Mouse (Mus musculus) forebrain, embryonic 11.5 days (tissue): ENCODE results near the gene Klf16. TPM values are rescaled to one million over a fixed set of nuclear protein-coding genes. Genes with fewer than 3 reads are reported as not detected.

ENCODE experiments used
- ATAC-seq: fragments of 200-750 bp; cut with Nextera tagmentation; replicated peaks from 2 replicates; pipeline ENCODE4 v1.8.0; 2017; ENCODE audit warnings: moderate TSS enrichment; ENCODE audit not compliant: low FRiP score
- DNase-seq: peaks from one replicate; pipeline ENCODE4 v3.0.0-alpha.2; 2017; ENCODE audit warnings: low spot score
- H3K27ac ChIP-seq: fragments of 300-500 bp; sonication (generic); 2 replicates; pipeline ENCODE4 v1.5.1; 2014; ENCODE audit warnings: low read depth, low read length
- H3K27me3 ChIP-seq: fragments of 300-500 bp; sonication (generic); 2 replicates; pipeline ENCODE4 v1.6.1; 2014; ENCODE audit warnings: mild to moderate bottlenecking, low read length, mixed read lengths; ENCODE audit not compliant: control insufficient read depth, insufficient read depth
- H3K36me3 ChIP-seq: fragments of 300-500 bp; sonication (generic); 2 replicates; pipeline ENCODE4 v1.6.1; 2014; ENCODE audit warnings: mild to moderate bottlenecking, low read length, moderate library complexity, mixed read lengths; ENCODE audit not compliant: control insufficient read depth, insufficient read depth
- H3K4me1 ChIP-seq: fragments of 300-500 bp; sonication (generic); replicated peaks from 2 replicates; pipeline ENCODE4 v1.6.1; 2014; ENCODE audit warnings: low read length, mixed read lengths; ENCODE audit not compliant: control insufficient read depth, insufficient read depth
- H3K4me2 ChIP-seq: fragments of 300-500 bp; sonication (generic); 2 replicates; pipeline ENCODE4 v1.6.1; 2014; ENCODE audit warnings: low read depth, mild to moderate bottlenecking, low read length, moderate library complexity, mixed read lengths; ENCODE audit not compliant: severe bottlenecking
- H3K4me3 ChIP-seq: fragments of 300-500 bp; sonication (generic); 2 replicates; pipeline ENCODE4 v1.5.1; 2014; ENCODE audit warnings: low read depth, low read length
- H3K9ac ChIP-seq: fragments of 300-500 bp; sonication (generic); 2 replicates; pipeline ENCODE4 v1.6.1; 2014; ENCODE audit warnings: low read length
- H3K9me3 ChIP-seq: fragments of 300-500 bp; sonication (generic); 2 replicates; pipeline ENCODE4 v1.6.1; 2016; ENCODE audit warnings: low read length, mixed read lengths; ENCODE audit not compliant: control insufficient read depth
- WGBS: fragments of 180-500 bp; shearing (Covaris S2); extraction: QIAGEN DNeasy Blood & Tissue Kit; methylation state at CpG from one replicate; pipeline ENCODE4 v1.1.7; 2014; 5-methylcytosine and 5-hydroxymethylcytosine counted together
- polyA plus RNA-seq: library from polyadenylated mRNA; unstranded; fragments of >200 nt; fragmentation: Nextera tagmentation; extraction: Ambion mirVana; gene quantifications from 2 replicates; pipeline ENCODE4 v1.2.1, GENCODE M21; 2014

The Klf16 gene
- polyA plus RNA-seq, 1 experiment from 2014 or later: 5.9 TPM

GRCm38 (mm10) chr10:80620365-80620764 lies 43.2 kb upstream of the Klf16 start:
- H3K4me2 ChIP-seq: no peak overlapping the region
- no peaks in the 10 kb centered on the region for H3K27me3 ChIP-seq
- peaks cover 17% of the 10 kb centered on the region; the same call in 1 of the 2 replicates for H3K4me1 ChIP-seq
- 87% methylated on average over 9 of the region's 9 CpGs for WGBS
- H3K27ac ChIP-seq: no peak overlapping the region
- no peaks in the 10 kb centered on the region for H3K36me3 ChIP-seq
- H3K9ac ChIP-seq: no peak overlapping the region
- ATAC-seq (no peak), DNase-seq (no peak)
- H3K4me3 ChIP-seq: no peak overlapping the region
- H3K9me3 ChIP-seq: no peaks in the 10 kb centered on the region

- H3K9me3 ChIP-seq: no peaks in the 10 kb centered on the region
- 27% methylated on average over 8 of the region's 8 CpGs for WGBS
- H3K4me3 ChIP-seq: no peak overlapping the region
- no peak overlapping the region for H3K27ac ChIP-seq
- ATAC-seq: no peak
- DNase-seq: no peak
- no peak overlapping the region for H3K4me2 ChIP-seq
- H3K9ac ChIP-seq: no peak overlapping the region
- no peaks in the 10 kb centered on the region for H3K27me3 ChIP-seq
- H3K4me1 ChIP-seq: peaks cover 17% of the 10 kb centered on the region; the same call in 1 of the 2 replicates
- no peaks in the 10 kb centered on the region; the same call in 1 of the 2 replicates for H3K36me3 ChIP-seq
These were observed 42.5 kb upstream of the Klf16 start for GRCm38 (mm10) chr10:80619465-80620244.

GRCm38 (mm10) chr10:80618181-80618580 lies 41.1 kb upstream of the Klf16 start:
- H3K4me2 ChIP-seq: no peak overlapping the region
- H3K27me3 ChIP-seq: no peaks in the 10 kb centered on the region
- no peaks in the 10 kb centered on the region; the same call in 1 of the 2 replicates for H3K36me3 ChIP-seq
- H3K4me1 ChIP-seq: peaks cover 4% of the 10 kb centered on the region; the same call in 1 of the 2 replicates
- ATAC-seq (no peak), DNase-seq (no peak)
- no peak overlapping the region for H3K4me3 ChIP-seq
- H3K9me3 ChIP-seq: no peaks in the 10 kb centered on the region
- H3K27ac ChIP-seq: no peak overlapping the region
- no peak overlapping the region for H3K9ac ChIP-seq
- WGBS: 84% methylated on average over 9 of the region's 9 CpGs

GRCm38 (mm10) chr10:80614351-80614750 lies 37.2 kb upstream of the Klf16 start:
- DNase-seq (no peak), ATAC-seq (no peak)
- H3K36me3 ChIP-seq: no peaks in the 10 kb centered on the region; the same call in 1 of the 2 replicates
- H3K27me3 ChIP-seq: no peaks in the 10 kb centered on the region
- no peaks in the 10 kb centered on the region for H3K4me1 ChIP-seq
- no peak overlapping the region for H3K4me2 ChIP-seq
- WGBS: 83% methylated on average over 6 of the region's 6 CpGs
- no peaks in the 10 kb centered on the region for H3K9me3 ChIP-seq
- no peak overlapping the region for H3K27ac ChIP-seq
- no peak overlapping the region for H3K4me3 ChIP-seq
- no peak overlapping the region for H3K9ac ChIP-seq

- ATAC-seq: no peak
- WGBS: 93% methylated on average over 3 of the region's 3 CpGs
- Histone ChIP-seq H3K9me3 (no peaks in the 10 kb centered on the region), H3K4me1 (no peaks in the 10 kb centered on the region), H3K27me3 (no peaks in the 10 kb centered on the region), H3K36me3 (no peaks in the 10 kb centered on the region; the same call in 1 of the 2 replicates), H3K27ac (no peak overlapping the region), H3K9ac (no peak overlapping the region), H3K4me3 (no peak overlapping the region), H3K4me2 (no peak overlapping the region)
- DNase-seq: no peak
These were observed 36.7 kb upstream of the Klf16 start for GRCm38 (mm10) chr10:80613821-80614220.

GRCm38 (mm10) chr10:80611905-80612304 lies 34.8 kb upstream of the Klf16 start:
- Histone ChIP-seq H3K36me3 (no peaks in the 10 kb centered on the region; the same call in 1 of the 2 replicates), H3K9ac (no peak overlapping the region), H3K27ac (no peak overlapping the region), H3K9me3 (no peaks in the 10 kb centered on the region), H3K4me1 (no peaks in the 10 kb centered on the region), H3K27me3 (no peaks in the 10 kb centered on the region), H3K4me2 (no peak overlapping the region), H3K4me3 (no peak overlapping the region)
- WGBS: 94% methylated on average over 3 of the region's 3 CpGs
- no peak for DNase-seq
- no peak for ATAC-seq

GRCm38 (mm10) chr10:80611024-80611423 lies 33.9 kb upstream of the Klf16 start:
- H3K4me3 ChIP-seq: no peak overlapping the region
- no peaks in the 10 kb centered on the region for H3K27me3 ChIP-seq
- WGBS: 70% methylated on average over 4 of the region's 4 CpGs
- H3K36me3 ChIP-seq: no peaks in the 10 kb centered on the region; the same call in 1 of the 2 replicates
- no peaks in the 10 kb centered on the region for H3K9me3 ChIP-seq
- ATAC-seq: no peak
- DNase-seq: peak; percentile 76
- no peaks in the 10 kb centered on the region for H3K4me1 ChIP-seq
- H3K9ac ChIP-seq: no peak overlapping the region
- H3K27ac ChIP-seq: no peak overlapping the region
- no peak overlapping the region for H3K4me2 ChIP-seq

- Histone ChIP-seq H3K27ac (no peak overlapping the region), H3K4me1 (no peaks in the 10 kb centered on the region), H3K36me3 (no peaks in the 10 kb centered on the region; the same call in 1 of the 2 replicates), H3K4me2 (no peak overlapping the region), H3K27me3 (no peaks in the 10 kb centered on the region), H3K4me3 (no peak overlapping the region), H3K9ac (no peak overlapping the region), H3K9me3 (no peaks in the 10 kb centered on the region)
- ATAC-seq (no peak), DNase-seq (no peak)
- WGBS: 91% methylated on average over 9 of the region's 9 CpGs
These were observed 33.1 kb upstream of the Klf16 start for GRCm38 (mm10) chr10:80610116-80610785.
